Mouse (Mus musculus): ENCODE measurements around the gene 1700067P10Rik. TPM values are rescaled to one million over a fixed set of nuclear protein-coding genes. Genes with fewer than 3 reads are reported as not detected.

Gene 1700067P10Rik
- polyA plus RNA-seq, 1 experiment from 2014 or later, result not detected

DNA sequence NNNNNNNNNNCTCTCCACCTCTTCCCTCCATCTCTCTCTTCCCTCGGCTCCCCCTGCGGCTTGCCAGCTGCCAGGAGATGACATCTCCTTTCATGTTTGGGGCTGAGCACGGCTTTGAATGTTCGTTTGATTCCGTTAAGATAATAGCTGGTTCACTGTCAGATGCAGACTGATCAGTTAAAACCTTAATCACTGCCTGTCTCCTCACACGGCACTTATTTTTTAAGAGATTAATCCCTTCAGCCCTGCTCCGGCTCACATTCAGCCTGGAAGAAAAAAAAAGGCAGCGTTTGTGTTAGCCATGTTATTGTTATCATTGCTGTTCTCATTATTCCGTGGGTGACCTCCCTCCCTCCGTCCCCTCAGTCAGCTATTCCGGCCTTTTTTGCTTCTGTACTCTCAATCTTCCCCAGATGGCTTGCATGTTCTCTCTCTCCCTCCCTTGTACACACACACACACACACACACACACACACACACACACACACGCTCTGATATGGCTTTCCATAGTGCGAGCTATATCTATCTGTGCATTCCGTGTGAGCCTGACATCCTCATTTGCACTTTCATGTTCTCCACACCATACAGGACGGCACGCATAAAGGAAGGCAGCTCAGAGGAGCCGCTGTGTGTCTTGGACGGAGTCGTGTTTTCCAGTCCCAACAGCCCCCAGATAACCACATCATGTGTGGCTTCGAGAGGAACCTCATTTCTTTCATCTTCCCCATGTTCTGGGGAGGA, 33.9 kb upstream of the 1700067P10Rik start:
- no peak overlapping the region for H3K4me2 ChIP-seq (ENCODE audit: low read length)
- no peak overlapping the region for H3K27ac ChIP-seq (ENCODE audit: low read depth)
- WGBS, result 48% methylated on average over 18 of the region's 20 CpGs
- no peak for ATAC-seq (replicated peaks; ENCODE audit: low FRiP score, low TSS enrichment, low read depth)
- 0 out of 2 replicates have a peak, but pooled peaks cover 6% of the 10 kb centered on the region for H3K27me3 ChIP-seq (replicated peaks; ENCODE audit: control insufficient read depth, insufficient read depth, low read length)
- no peak overlapping the region for H3K4me3 ChIP-seq (ENCODE audit: low read depth, low read length)
- no peak for DNase-seq (ENCODE audit: low spot score)
- H3K9ac ChIP-seq (ENCODE audit: low read length), result no peak overlapping the region
- H3K9me3 ChIP-seq (ENCODE audit: control insufficient read depth, low read length), result no peaks in the 10 kb centered on the region
- H3K4me1 ChIP-seq (replicated peaks; ENCODE audit: control insufficient read depth, insufficient read depth, low read length), result 0 out of 2 replicates have a peak, but pooled peaks cover 2% of the 10 kb centered on the region
- H3K36me3 ChIP-seq (ENCODE audit: control insufficient read depth, insufficient read depth, low read length), result no peaks in the 10 kb centered on the region

DNA sequence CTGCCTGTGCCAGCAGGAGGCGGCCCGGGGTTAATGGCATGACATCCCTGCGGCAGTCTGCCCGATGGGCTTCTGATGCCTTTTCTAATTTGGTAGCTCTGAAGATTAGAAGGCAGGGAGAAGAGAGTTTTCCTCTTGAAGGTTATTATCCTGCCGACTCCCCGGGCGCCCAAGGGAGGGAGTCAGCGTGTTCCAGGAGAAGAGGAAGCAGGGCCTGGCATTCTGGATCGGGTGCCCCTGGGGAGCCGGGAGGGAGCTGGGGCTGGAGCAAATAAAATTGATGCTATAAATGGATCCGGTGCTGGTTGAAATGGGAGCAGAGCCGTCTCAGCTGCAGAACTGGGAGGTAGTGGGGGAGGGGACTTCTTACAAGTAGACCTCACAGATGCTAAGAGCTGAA, 31.7 kb upstream of the 1700067P10Rik start:
- no peak for DNase-seq (ENCODE audit: low spot score)
- Histone ChIP-seq H3K27ac (ENCODE audit: low read depth) (no peak overlapping the region), H3K9me3 (ENCODE audit: control insufficient read depth, low read length) (no peaks in the 10 kb centered on the region), H3K9ac (ENCODE audit: low read length) (no peak overlapping the region), H3K27me3 (replicated peaks; ENCODE audit: control insufficient read depth, insufficient read depth, low read length) (0 out of 2 replicates have a peak, but pooled peaks cover 6% of the 10 kb centered on the region), H3K4me3 (ENCODE audit: low read depth, low read length) (no peak overlapping the region), H3K4me2 (ENCODE audit: low read length) (no peak overlapping the region; the same call in 1 of the 2 replicates), H3K36me3 (ENCODE audit: control insufficient read depth, insufficient read depth, low read length) (no peaks in the 10 kb centered on the region), H3K4me1 (replicated peaks; ENCODE audit: control insufficient read depth, insufficient read depth, low read length) (0 out of 2 replicates have a peak, but pooled peaks cover 2% of the 10 kb centered on the region)
- no peak for ATAC-seq (replicated peaks; ENCODE audit: low FRiP score, low TSS enrichment, low read depth)
- WGBS, result 6% methylated on average over 12 of the region's 12 CpGs

DNA sequence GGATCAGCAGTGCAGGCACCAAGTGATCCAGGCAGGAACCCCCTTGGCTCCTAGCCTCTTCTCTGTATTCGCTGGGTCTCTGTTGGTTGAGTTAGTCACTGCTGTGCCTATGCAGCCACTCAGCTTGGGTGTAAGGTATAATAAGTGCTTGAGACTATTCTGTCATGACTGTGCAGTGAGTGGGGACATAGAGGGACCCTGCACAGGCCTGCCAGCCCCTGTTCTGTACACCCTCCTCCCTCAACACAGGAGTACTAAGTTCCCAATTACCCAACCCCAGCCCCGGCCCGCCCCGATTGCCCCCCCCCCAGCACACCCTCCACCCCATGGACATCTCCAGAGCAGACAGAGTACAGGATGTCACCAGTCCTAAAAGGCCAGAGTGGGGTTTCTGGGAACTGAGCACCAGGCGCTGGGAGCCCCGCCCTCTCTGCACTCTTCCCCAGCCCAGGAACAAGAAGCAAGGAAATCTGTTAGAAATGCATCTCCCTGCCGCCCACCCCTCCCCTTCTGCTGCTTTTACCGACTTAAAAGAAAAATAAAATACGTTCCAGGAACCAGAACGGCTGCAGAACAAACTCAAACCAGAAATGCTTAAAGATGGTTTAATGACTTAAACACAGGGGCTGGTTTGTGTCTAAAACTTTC, 24.8 kb upstream of the 1700067P10Rik start:
- DNase-seq (ENCODE audit: low spot score), result no peak
- H3K4me2 ChIP-seq (ENCODE audit: low read length), result no peak overlapping the region
- H3K9ac ChIP-seq (ENCODE audit: low read length), result no peak overlapping the region
- no peak overlapping the region; the same call in 1 of the 2 replicates for H3K27ac ChIP-seq (ENCODE audit: low read depth)
- H3K36me3 ChIP-seq (ENCODE audit: control insufficient read depth, insufficient read depth, low read length), result no peaks in the 10 kb centered on the region
- 31% methylated on average over 10 of the region's 10 CpGs for WGBS
- no peak for ATAC-seq (replicated peaks; ENCODE audit: low FRiP score, low TSS enrichment, low read depth)
- H3K4me1 ChIP-seq (replicated peaks; ENCODE audit: control insufficient read depth, insufficient read depth, low read length), result peaks cover 17% of the 10 kb centered on the region
- no peaks in the 10 kb centered on the region for H3K9me3 ChIP-seq (ENCODE audit: control insufficient read depth, low read length)
- no peak overlapping the region for H3K4me3 ChIP-seq (ENCODE audit: low read depth, low read length)
- no peaks in the 10 kb centered on the region for H3K27me3 ChIP-seq (replicated peaks; ENCODE audit: control insufficient read depth, insufficient read depth, low read length)

DNA sequence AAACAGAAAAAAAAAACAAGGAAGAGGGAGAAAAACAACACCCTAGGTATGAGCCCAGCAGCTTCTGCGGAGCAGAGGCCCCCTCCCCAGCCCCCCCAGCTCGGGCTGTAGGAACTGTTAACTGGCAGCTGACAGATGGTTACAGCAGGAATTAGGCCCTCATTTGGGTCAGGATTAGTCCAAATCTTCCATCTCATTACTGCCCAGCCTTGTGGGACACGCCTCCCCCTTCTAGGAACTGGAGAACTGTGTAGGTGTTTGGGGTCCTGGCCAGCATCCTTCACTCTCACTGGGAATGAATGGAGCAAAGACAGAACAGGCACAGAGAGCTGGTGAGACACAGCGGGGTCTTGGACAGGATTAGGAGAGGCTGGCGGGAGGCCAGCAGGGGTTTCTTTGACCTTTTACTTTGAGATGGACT, 24.0 kb upstream of the 1700067P10Rik start:
- no peaks in the 10 kb centered on the region for H3K9me3 ChIP-seq (ENCODE audit: control insufficient read depth, low read length)
- ATAC-seq (replicated peaks; ENCODE audit: low FRiP score, low TSS enrichment, low read depth) (no peak), DNase-seq (ENCODE audit: low spot score) (no peak)
- no peaks in the 10 kb centered on the region for H3K36me3 ChIP-seq (ENCODE audit: control insufficient read depth, insufficient read depth, low read length)
- H3K27ac ChIP-seq (ENCODE audit: low read depth), result no peak overlapping the region
- no peaks in the 10 kb centered on the region for H3K27me3 ChIP-seq (replicated peaks; ENCODE audit: control insufficient read depth, insufficient read depth, low read length)
- no peak overlapping the region for H3K9ac ChIP-seq (ENCODE audit: low read length)
- H3K4me3 ChIP-seq (ENCODE audit: low read depth, low read length), result no peak overlapping the region
- H3K4me1 ChIP-seq (replicated peaks; ENCODE audit: control insufficient read depth, insufficient read depth, low read length), result peaks cover 17% of the 10 kb centered on the region
- no peak overlapping the region for H3K4me2 ChIP-seq (ENCODE audit: low read length)
- 33% methylated on average over 5 of the region's 5 CpGs for WGBS

DNA sequence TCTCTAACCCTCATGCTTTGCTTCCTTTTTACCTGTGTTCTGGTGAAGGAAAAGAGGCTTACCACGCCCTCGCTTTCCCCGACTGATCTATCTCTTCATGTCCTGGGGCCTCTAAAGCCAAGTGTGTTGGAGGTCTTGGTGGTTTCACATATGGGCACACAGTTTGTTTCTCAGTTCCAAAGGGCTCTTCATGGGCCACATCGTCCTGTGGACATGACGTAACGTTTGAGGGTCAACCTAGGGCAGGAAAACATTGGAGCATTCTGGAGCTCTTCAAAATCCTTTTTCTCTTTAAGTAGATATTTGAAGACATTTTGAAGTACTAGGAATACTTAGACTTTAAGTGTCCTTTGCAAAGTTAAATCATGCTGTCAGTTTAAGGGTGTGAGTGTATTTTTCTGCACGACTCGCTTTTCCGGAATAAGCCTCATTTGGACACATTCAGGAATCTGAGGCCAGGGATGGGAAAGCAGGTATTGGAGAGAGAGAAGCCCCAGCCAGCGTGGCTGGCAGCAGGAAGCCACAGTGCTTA, 22.0 kb upstream of the 1700067P10Rik start:
- DNase-seq (ENCODE audit: low spot score) (no peak), ATAC-seq (replicated peaks; ENCODE audit: low FRiP score, low TSS enrichment, low read depth) (no peak)
- H3K36me3 ChIP-seq (ENCODE audit: control insufficient read depth, insufficient read depth, low read length), result no peaks in the 10 kb centered on the region
- H3K9me3 ChIP-seq (ENCODE audit: control insufficient read depth, low read length), result no peaks in the 10 kb centered on the region
- peaks cover 17% of the 10 kb centered on the region for H3K4me1 ChIP-seq (replicated peaks; ENCODE audit: control insufficient read depth, insufficient read depth, low read length)
- WGBS, result 63% methylated on average over 10 of the region's 10 CpGs
- no peak overlapping the region for H3K9ac ChIP-seq (ENCODE audit: low read length)
- no peaks in the 10 kb centered on the region for H3K27me3 ChIP-seq (replicated peaks; ENCODE audit: control insufficient read depth, insufficient read depth, low read length)
- no peak overlapping the region for H3K4me3 ChIP-seq (ENCODE audit: low read depth, low read length)
- H3K27ac ChIP-seq (ENCODE audit: low read depth), result no peak overlapping the region
- no peak overlapping the region for H3K4me2 ChIP-seq (ENCODE audit: low read length)

DNA sequence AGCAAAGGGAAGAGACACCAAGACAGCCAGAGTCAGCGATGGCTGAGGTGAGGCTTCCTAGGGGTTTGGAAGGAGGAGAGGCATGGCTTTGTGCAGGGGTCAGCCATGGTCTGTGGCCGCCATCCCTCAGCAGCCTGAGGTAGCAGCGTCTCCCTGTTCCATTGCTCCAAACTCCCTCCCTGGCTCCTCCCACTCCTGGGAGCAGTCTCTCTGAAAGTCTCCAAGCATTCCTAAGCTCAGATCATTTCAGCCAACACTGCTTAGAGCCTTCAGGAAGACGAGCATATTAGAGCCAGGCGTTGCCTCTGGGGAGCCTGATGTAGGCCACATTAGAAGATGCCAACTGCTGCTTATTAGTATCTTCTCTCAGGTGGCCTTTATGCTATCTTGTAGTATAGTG, 21.4 kb upstream of the 1700067P10Rik start:
- Histone ChIP-seq H3K4me2 (ENCODE audit: low read length) (no peak overlapping the region), H3K9me3 (ENCODE audit: control insufficient read depth, low read length) (no peaks in the 10 kb centered on the region), H3K4me3 (ENCODE audit: low read depth, low read length) (no peak overlapping the region), H3K27me3 (replicated peaks; ENCODE audit: control insufficient read depth, insufficient read depth, low read length) (no peaks in the 10 kb centered on the region), H3K9ac (ENCODE audit: low read length) (no peak overlapping the region), H3K36me3 (ENCODE audit: control insufficient read depth, insufficient read depth, low read length) (no peaks in the 10 kb centered on the region), H3K27ac (ENCODE audit: low read depth) (no peak overlapping the region), H3K4me1 (replicated peaks; ENCODE audit: control insufficient read depth, insufficient read depth, low read length) (peaks cover 17% of the 10 kb centered on the region)
- no peak for DNase-seq (ENCODE audit: low spot score)
- WGBS, result 27% methylated on average over 5 of the region's 5 CpGs
- ATAC-seq (replicated peaks; ENCODE audit: low FRiP score, low TSS enrichment, low read depth), result no peak

DNA sequence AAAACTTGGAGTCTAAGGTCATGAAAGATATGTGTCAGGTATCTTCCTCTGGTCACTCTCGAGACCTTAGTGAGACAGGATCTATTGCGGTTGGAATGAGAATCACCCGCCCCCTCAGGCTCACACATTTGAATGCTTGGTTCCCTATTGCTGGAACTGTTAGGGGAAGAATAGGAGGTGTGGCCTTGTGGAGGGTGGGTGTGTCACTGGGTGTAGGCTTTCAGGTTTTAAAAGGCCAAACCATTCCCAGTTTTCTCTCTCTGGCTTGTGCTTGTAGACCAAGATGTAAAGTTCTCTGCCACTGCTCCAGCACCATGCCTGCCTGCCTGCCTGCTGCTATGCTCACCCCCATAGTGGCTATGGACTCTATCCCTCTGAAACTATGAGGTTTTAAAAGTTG, 8.5 kb upstream of the 1700067P10Rik start:
- H3K4me3 ChIP-seq (ENCODE audit: low read depth, low read length), result no peak overlapping the region
- DNase-seq (ENCODE audit: low spot score) (no peak), ATAC-seq (replicated peaks; ENCODE audit: low FRiP score, low TSS enrichment, low read depth) (no peak)
- H3K9me3 ChIP-seq (ENCODE audit: control insufficient read depth, low read length), result no peaks in the 10 kb centered on the region
- H3K27me3 ChIP-seq (replicated peaks; ENCODE audit: control insufficient read depth, insufficient read depth, low read length), result no peaks in the 10 kb centered on the region
- H3K36me3 ChIP-seq (ENCODE audit: control insufficient read depth, insufficient read depth, low read length), result no peaks in the 10 kb centered on the region
- no peak overlapping the region for H3K27ac ChIP-seq (ENCODE audit: low read depth)
- no peak overlapping the region for H3K9ac ChIP-seq (ENCODE audit: low read length)
- WGBS, result 60% methylated on average over 3 of the region's 3 CpGs
- no peak overlapping the region for H3K4me2 ChIP-seq (ENCODE audit: low read length)
- no peaks in the 10 kb centered on the region for H3K4me1 ChIP-seq (replicated peaks; ENCODE audit: control insufficient read depth, insufficient read depth, low read length)

DNA sequence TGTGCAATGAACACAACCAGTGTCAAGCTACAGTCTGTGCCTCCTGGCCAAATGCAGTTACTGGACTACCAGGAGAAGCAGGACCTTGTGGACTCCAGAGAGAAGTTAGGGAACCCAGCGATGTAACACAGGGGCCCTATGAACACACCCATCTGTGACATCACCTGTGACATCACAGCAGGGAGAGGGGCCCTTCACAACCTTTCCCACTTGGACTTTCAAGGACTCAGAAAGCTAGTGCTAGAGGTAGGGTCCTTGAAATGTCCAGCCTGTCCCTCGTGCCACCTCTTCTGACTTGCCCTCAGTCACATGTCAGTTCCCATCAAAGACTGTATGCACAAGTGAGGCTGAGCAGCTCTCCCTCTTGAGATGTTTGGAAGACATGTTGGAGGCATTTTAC, 327 bp downstream of the 1700067P10Rik start:
- H3K4me3 ChIP-seq (ENCODE audit: low read depth, low read length), result no peak overlapping the region
- WGBS, result 70% methylated on average over 2 of the region's 2 CpGs
- peaks cover 8% of the 10 kb centered on the region; the same call in 1 of the 2 replicates for H3K27me3 ChIP-seq (replicated peaks; ENCODE audit: control insufficient read depth, insufficient read depth, low read length)

More for the DNA sequence above, 327 bp downstream of the 1700067P10Rik start:
- no peak overlapping the region for H3K27ac ChIP-seq (ENCODE audit: low read depth)
- H3K9ac ChIP-seq (ENCODE audit: low read length), result no peak overlapping the region
- no peak for DNase-seq (ENCODE audit: low spot score)
- no peak overlapping the region for H3K4me2 ChIP-seq (ENCODE audit: low read length)
- ATAC-seq (replicated peaks; ENCODE audit: low FRiP score, low TSS enrichment, low read depth), result no peak
- H3K4me1 ChIP-seq (replicated peaks; ENCODE audit: control insufficient read depth, insufficient read depth, low read length), result no peaks in the 10 kb centered on the region
- peaks cover 4% of the 10 kb centered on the region; the same call in 1 of the 2 replicates for H3K9me3 ChIP-seq (ENCODE audit: control insufficient read depth, low read length)
- no peaks in the 10 kb centered on the region for H3K36me3 ChIP-seq (ENCODE audit: control insufficient read depth, insufficient read depth, low read length)
